Mouse (Mus musculus): ENCODE measurements around the gene Hadha.

DNA sequence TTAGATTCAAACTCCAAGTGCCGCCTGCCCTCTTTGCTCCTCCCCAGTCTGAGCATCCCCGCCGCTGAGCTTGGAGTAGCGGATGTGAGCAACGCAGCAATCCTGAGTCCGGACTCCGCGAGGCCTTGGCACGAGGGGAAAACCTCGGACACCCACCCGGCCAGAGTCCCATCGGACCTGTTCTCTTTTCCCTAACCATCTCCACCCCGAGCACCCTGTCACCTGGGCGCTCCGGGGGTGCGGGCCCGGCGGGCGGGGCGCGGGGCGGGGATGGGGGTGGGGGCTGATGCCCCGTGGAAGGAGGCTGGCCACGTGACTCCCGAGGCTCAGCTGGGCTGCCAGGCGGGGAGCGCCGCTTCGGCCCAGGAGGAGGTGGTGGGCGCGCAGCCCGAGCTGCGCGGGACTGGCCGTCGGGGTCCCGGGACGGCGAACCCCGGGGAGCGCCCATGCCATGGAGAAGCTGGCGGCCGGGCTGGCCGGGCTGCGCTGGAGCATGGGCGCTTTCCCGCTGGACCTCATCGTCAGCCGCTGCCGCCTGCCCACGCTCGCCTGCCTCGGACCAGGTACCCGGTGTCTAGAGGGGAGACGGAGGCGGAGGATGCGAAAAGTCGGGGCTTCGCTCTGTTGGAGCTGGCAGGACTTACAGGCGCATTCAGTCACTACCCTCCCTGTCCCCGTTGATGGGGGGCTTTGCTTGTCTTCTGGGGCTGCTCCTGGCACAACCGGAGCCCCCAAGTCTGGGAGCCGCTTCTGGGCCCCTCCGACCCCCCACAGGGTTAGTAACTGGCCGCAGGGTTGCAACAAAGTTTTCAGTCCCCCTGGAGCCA is 49.9 kb downstream of the Hadha start, which contains the start of gene Garem2:
- TF ChIP-seq GATA1 (IDR thresholded peaks at IDR 0.05; ENCODE audit: borderline replicate concordance, low read length) (no peak), FLI1 (IDR thresholded peaks at IDR 0.05; ENCODE audit: low read length) (no peak)

All from megakaryocyte, embryonic 14.5 days (primary cell).